Mouse (Mus musculus): ENCODE measurements around the gene Asf1b. TPM values are rescaled to one million over a fixed set of nuclear protein-coding genes. Genes with fewer than 3 reads are reported as not detected.

Gene Asf1b
- 6.1 and 44.6 TPM in 2 replicates for polyA plus RNA-seq (2012; rRNA removed; ENCODE audit: low replicate concordance)

DNA sequence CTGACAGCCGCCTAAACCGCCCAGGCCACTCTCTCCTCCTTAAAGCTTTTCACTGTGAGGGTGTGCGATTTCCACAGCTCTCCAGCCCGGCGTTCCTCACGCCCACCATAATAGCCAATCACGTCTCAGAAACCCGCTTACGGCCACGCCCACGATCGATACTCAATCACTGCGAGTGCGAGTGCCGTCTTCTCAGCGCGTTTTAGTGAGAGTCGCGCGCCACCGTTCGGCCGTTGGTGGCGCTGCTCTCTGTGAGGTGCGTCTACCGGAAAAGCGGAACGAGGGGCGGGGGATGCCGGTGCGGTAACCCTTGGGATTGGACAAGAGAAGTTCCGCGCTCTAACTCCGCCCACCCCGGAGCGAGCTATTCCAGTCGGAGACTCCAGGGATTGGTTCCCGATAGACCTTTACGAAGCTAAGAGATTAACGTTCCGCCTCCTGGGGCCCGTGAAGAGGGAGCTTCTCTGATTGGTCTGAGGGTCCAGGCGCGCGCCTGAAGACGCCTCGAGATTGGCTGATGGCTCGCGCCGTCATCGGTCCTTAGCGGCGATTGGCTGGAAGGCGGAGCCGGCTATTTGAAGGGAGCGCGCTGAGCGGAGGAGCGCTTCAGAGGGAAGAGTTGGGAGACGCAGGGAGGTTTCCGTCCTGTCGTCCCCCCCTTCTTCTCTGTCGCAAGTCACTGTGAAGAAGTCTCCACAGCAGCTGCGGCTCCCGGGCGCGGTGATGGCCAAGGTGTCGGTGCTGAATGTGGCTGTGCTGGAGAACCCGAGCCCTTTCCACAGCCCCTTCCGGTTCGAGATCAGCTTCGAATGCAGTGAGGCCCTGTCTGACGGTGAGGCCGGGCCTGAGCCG is at the start of gene Asf1b, which contains the start of gene Gm10644:
Gene Asf1b, plus strand, starts transcription at position 402 of the 852 bp plus-strand sequence.
Gene Gm10644, minus strand, starts transcription at position 100 of the 852 bp plus-strand sequence.

DNA sequence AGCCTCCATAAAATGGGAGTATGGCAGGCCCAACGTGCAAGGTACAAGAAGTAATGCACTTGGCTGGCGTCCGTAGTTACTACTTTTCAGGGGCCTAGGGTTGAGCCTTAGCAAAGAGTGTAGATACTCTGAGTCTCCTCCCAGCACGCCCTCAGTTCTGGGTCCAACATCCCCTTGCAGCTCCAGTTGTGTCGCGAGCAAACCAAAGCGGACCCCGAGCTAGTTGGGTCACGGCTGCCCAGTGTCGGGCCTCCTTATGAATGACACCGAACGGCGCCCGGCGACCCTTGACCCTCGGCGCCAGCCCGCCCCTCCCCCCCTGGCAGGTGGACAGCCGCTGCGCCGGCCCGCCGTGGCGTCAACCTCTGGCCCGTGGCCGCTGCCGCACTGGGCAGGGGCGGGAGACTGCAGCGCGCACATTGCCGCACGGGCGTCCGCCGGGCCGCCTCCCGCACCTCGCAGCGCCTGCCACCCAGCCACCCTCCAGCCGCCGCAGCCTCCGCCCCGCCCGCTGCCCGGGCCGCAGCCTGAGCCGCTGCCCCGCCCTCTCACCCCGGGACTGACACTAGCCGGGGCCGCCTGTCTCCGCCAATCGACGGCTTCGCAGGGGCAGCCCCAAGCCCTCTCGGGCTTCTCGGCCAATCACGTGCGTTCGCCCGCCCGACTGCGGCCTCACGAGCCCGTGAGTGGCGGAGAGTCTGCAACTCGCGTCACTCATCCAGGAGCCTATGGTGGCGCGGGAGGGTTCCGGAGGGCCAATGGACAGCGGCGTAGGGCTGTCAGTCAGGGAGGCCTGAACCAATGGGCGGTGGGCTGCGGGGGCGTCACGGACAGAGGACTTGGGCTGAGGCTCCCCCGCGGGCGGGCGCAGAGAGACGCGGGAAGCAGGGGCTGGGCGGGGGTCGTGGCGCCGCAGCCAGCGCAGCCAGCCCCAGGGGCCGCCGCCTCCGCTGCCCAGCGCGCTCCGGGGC is 17.1 kb downstream of the Asf1b start, which contains the start of gene Prkaca:
Gene Prkaca, plus strand, starts transcription at position 844 of the 971 bp plus-strand sequence.

GRCm38 (mm10) chr8:83997511-83998141 is 42.3 kb downstream of the Asf1b start, which contains the start of gene Samd1:
TSS of gene Samd1 (plus strand) at chr8:83997672.

DNA sequence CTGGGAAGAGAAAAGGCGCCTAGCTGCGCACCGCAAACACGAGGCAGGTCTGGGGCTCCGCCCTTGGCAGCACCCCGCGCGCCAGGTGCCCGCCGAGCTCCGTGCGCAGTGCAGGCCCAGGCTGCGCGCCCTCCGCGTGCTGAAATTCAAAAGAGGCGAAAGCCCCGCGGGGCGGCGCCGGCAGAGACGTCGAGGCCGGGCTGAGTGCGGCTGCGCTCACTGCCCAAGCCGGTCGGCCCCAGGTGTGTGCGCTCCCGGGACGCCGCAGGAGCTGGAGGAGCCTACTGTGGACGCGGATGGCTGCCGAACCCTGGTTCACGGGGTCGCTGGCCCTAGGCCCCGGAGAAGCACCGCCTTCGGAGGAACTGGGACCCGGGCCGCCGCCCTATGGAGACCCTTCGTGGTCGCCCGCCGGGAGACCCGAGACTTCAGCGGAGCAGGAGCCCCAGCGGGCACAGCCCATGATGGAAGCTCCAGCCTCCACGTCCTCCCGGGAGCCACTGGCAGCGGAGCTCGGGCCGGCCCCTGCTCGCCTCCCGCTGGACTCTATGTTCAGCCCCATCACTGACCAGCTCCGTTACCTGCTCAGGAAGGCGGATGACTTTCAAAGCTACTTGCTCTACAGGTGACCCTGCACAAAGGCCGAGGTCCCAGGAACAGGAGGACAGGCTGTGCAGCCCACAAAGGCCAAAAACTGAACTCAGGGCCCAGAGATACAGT is 46.1 kb downstream of the Asf1b start, which contains the start of gene 1700067K01Rik:
Gene 1700067K01Rik, plus strand, starts transcription at position 222 of the 720 bp plus-strand sequence.

DNA sequence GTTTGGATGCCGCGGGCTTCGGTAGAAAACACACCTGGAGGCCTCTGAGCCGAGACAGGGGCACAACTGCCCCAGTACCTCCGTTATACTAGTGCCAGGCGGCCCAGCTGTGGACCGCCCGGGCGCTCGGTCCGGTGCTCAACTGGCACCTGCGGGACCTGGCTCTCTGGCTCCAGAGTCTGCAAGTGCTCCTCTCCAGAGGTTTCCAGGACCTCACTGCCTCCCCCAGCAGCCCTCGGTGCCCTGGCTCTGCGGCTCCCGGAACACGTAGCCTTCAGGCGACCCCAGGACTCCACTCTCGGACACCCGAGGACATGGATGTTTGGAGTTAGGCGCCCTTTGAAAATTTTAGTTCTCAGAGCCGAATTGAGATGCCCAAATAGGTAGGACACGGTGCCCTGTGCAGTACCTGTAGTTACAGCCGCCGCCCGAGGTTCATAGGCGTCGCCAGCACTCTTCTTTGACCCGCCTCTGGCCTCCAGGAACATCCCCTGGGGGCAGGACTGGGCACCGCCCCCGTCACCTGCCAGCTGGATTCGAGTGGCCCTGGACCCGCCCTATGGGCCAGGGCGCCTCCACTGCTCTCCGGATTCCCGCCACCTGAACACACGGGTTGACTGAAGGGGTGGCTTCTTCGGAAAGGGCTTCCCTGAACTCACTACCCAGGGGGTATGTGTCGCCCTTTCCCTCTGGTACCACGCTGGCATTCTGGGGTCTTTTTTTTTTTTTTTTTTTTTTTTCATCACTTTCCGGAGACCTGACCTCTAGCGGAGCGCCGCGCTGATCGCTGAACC is 56.6 kb downstream of the Asf1b start, which contains the start of gene 2210011C24Rik:
Gene 2210011C24Rik, minus strand, starts transcription at position 467 of the 794 bp plus-strand sequence.

Other genes starting within 250 kb of the Asf1b start
- 29.8 and 31.1 TPM in 2 replicates for gene Ddx39, start 240.3 kb upstream of the Asf1b start, polyA plus RNA-seq (2012; rRNA removed; ENCODE audit: low replicate concordance)
- gene Adgre5, start 214.2 kb upstream of the Asf1b start, polyA plus RNA-seq (2012; rRNA removed; ENCODE audit: low replicate concordance): 24.2 and 25.8 TPM in 2 replicates
- gene Adgrl1, start 55.4 kb upstream of the Asf1b start, polyA plus RNA-seq (2012; rRNA removed; ENCODE audit: low replicate concordance): 9.4 and 15.6 TPM in 2 replicates
- gene Gm10644, start 302 bp upstream of the Asf1b start, polyA plus RNA-seq (2012; rRNA removed; ENCODE audit: low replicate concordance): 0.22 and 0.34 TPM in 2 replicates
- 38.5 and 50.4 TPM in 2 replicates for gene Prkaca, start 17.5 kb downstream of the Asf1b start, polyA plus RNA-seq (2012; rRNA removed; ENCODE audit: low replicate concordance)
- gene Samd1, start 42.2 kb downstream of the Asf1b start, polyA plus RNA-seq (2012; rRNA removed; ENCODE audit: low replicate concordance): 33.3 and 36.7 TPM in 2 replicates
- gene 1700067K01Rik, start 46.0 kb downstream of the Asf1b start, polyA plus RNA-seq (2012; rRNA removed; ENCODE audit: low replicate concordance): 0.53 TPM in 2 replicates
- gene 2210011C24Rik, start 56.7 kb downstream of the Asf1b start, polyA plus RNA-seq (2012; rRNA removed; ENCODE audit: low replicate concordance): 10.3 and 11.7 TPM in 2 replicates
- gene Palm3, start 66.0 kb downstream of the Asf1b start, polyA plus RNA-seq (2012; rRNA removed; ENCODE audit: low replicate concordance): 0.05 and 0.19 TPM in 2 replicates
- 2.7 and 2.9 TPM in 2 replicates for gene Il27ra, start 87.1 kb downstream of the Asf1b start, polyA plus RNA-seq (2012; rRNA removed; ENCODE audit: low replicate concordance)
- gene Rln3, start 89.5 kb downstream of the Asf1b start, polyA plus RNA-seq (2012; rRNA removed; ENCODE audit: low replicate concordance): 0.33 and 0.85 TPM in 2 replicates
- gene Gm10643, start 109.6 kb downstream of the Asf1b start, polyA plus RNA-seq (2012; rRNA removed; ENCODE audit: low replicate concordance): 0.11 and 0.47 TPM in 2 replicates
- 28.4 and 32.1 TPM in 2 replicates for gene Rfx1, start 111.3 kb downstream of the Asf1b start, polyA plus RNA-seq (2012; rRNA removed; ENCODE audit: low replicate concordance)
- gene Dcaf15, start 149.3 kb downstream of the Asf1b start, polyA plus RNA-seq (2012; rRNA removed; ENCODE audit: low replicate concordance): 74.8 and 118 TPM in 2 replicates
- 4.5 and 9.4 TPM in 2 replicates for gene Podnl1, start 170.5 kb downstream of the Asf1b start, polyA plus RNA-seq (2012; rRNA removed; ENCODE audit: low replicate concordance)
- gene Cc2d1a, start 192.4 kb downstream of the Asf1b start, polyA plus RNA-seq (2012; rRNA removed; ENCODE audit: low replicate concordance): 35.5 and 51.7 TPM in 2 replicates
- gene 4930432K21Rik, start 192.5 kb downstream of the Asf1b start, polyA plus RNA-seq (2012; rRNA removed; ENCODE audit: low replicate concordance): 0.12 and 0.16 TPM in 2 replicates
- gene Nanos3, start 229.7 kb downstream of the Asf1b start, polyA plus RNA-seq (2012; rRNA removed; ENCODE audit: low replicate concordance): 0.63 TPM in 1 of 2 replicates, not detected in the other

Data from duodenum, adult 2 months (tissue).